Comparison of ENCODE assay signal across 16 mouse cellular contexts in the genomic region with DNA sequence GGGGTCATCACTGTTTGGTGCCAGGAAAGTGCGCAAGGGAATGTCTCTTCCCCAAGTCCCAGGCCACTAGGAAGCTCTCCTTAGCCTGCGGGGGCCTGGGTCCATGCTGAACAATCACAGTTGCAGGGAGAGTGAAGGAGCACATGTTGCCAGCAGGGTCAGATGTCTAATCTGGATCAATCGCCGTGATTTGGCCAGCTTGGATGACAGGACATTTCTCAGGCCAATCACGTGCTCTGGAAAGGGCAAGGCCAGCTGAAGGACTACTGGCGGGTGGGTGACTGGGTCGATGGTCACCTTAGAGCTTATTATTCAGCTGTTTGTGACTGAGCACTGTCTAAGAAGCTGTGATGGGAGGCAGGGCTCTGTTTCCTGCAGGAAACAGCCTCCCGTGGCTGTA. TPM values are rescaled to one million over a fixed set of nuclear protein-coding genes. Genes with fewer than 3 reads are reported as not detected.
DNase-seq lines count a peak whose midpoint lies in the region; ATAC-seq and TF ChIP-seq lines count a peak whose summit lies in the region.
"Had no signal": no experiment of that assay in that cellular context is flagged by ENCODE, and none has a peak within 500 bp of the region (broad histone marks: within the 10 kb centered on the region; RNA-seq: fewer than 3 reads in every experiment).

No protein-coding gene starts in this region.

- no peak overlapping the region for H3K9ac ChIP-seq in hindbrain, embryonic 16.5 days (ENCODE audit: low read depth, low read length)
- H3K9ac ChIP-seq: embryonic facial prominence, embryonic 12.5 days; forebrain, embryonic 15.5 days; heart, embryonic 12.5 days; hindbrain, embryonic 14.5 days had no signal

- intact Hi-C loops in gastrocnemius, adult 2 months (cut with DNase I), result loop anchor here (2.0 kb wide), 1 partner anchor 37 kb away; the partner anchor contains the start of gene Sec14l5

- H3K4me3 ChIP-seq in gastrocnemius, adult 2 months, result no peak overlapping the region
- H3K4me3 ChIP-seq in E14TG2a.4 (replicated peaks; ENCODE audit: low read length), result peak overlapping the region; percentile 45
- H3K4me3 ChIP-seq in hindbrain, embryonic 16.5 days (ENCODE audit: low read length), result no peak overlapping the region
- H3K4me3 ChIP-seq: embryonic facial prominence, embryonic 12.5 days; forebrain, embryonic 15.5 days; heart, embryonic 12.5 days; hindbrain, embryonic 10.5 days had no signal

- TF ChIP-seq CTCF in gastrocnemius, adult 2 months (IDR thresholded peaks at IDR 0.05), result no peak
- no peak for TF ChIP-seq CTCF in E14TG2a.4 (conservative IDR thresholded peaks at IDR 0.05; ENCODE audit: low read length)

- no peak for ATAC-seq in hindbrain, embryonic 16.5 days
- ATAC-seq: forebrain, embryonic 15.5 days; intestine, embryonic 16.5 days had no signal

- no peak overlapping the region for H3K4me2 ChIP-seq in hindbrain, embryonic 16.5 days (ENCODE audit: low read length)
- H3K4me2 ChIP-seq: embryonic facial prominence, embryonic 12.5 days; forebrain, embryonic 15.5 days; heart, embryonic 12.5 days; hindbrain, embryonic 14.5 days had no signal

- DNase-seq in gastrocnemius, adult 2 months, result no peak
- DNase-seq in gastrocnemius, postnatal 25 days, result no peak
- peak; percentile 88 for DNase-seq in adrenal gland, adult 2 months
- DNase-seq in adrenal gland, postnatal 25 days, result peak; percentile 49
- DNase-seq in lung, postnatal 14 days, result no peak
- DNase-seq: gastrocnemius, postnatal 14 days had no signal

- no peaks in the 10 kb centered on the region for H3K9me3 ChIP-seq in E14TG2a.4 (ENCODE audit: low read length)
- H3K9me3 ChIP-seq in hindbrain, embryonic 16.5 days (ENCODE audit: control insufficient read depth, low read length), result no peaks in the 10 kb centered on the region
- H3K9me3 ChIP-seq: embryonic facial prominence, embryonic 12.5 days; forebrain, embryonic 15.5 days; heart, embryonic 12.5 days; hindbrain, embryonic 10.5 days had no signal

- peak overlapping the region; percentile 96 for H3K27ac ChIP-seq in gastrocnemius, adult 2 months
- no peak overlapping the region for H3K27ac ChIP-seq in hindbrain, embryonic 16.5 days (ENCODE audit: low read depth, low read length)
- H3K27ac ChIP-seq: embryonic facial prominence, embryonic 12.5 days; forebrain, embryonic 15.5 days; hindbrain, embryonic 10.5 days; hindbrain, embryonic 14.5 days had no signal

- 69% methylated on average over 8 of the region's 8 CpGs for WGBS in hindbrain, embryonic 16.5 days

- peaks cover 19% of the 10 kb centered on the region for H3K27me3 ChIP-seq in E14TG2a.4 (ENCODE audit: insufficient read depth, low read length)
- H3K27me3 ChIP-seq in hindbrain, embryonic 16.5 days (replicated peaks; ENCODE audit: control insufficient read depth, insufficient read depth, low read length), result no peaks in the 10 kb centered on the region
- H3K27me3 ChIP-seq: embryonic facial prominence, embryonic 12.5 days; forebrain, embryonic 15.5 days had no signal

- H3K36me3 ChIP-seq in E14TG2a.4 (ENCODE audit: insufficient read depth, low read length), result no peaks in the 10 kb centered on the region
- H3K36me3 ChIP-seq in hindbrain, embryonic 16.5 days (ENCODE audit: control insufficient read depth, insufficient read depth, low read length), result no peaks in the 10 kb centered on the region
- H3K36me3 ChIP-seq: embryonic facial prominence, embryonic 12.5 days; forebrain, embryonic 15.5 days; heart, embryonic 12.5 days; hindbrain, embryonic 10.5 days had no signal

- H3K4me1 ChIP-seq in E14TG2a.4 (replicated peaks; ENCODE audit: low read depth, low read length), result peaks cover 21% of the 10 kb centered on the region
- H3K4me1 ChIP-seq in hindbrain, embryonic 16.5 days (ENCODE audit: control insufficient read depth, insufficient read depth, low read depth, low read length), result no peaks in the 10 kb centered on the region
- H3K4me1 ChIP-seq: embryonic facial prominence, embryonic 12.5 days; forebrain, embryonic 15.5 days had no signal

RNA-seq across cellular contexts. Expression of gene Nagpa, which starts 19.7 kb away (rescaled TPM):
- 1 to 10 TPM; 5.6 to 6.7 TPM for total RNA-seq in gastrocnemius, adult 2 months (2021)
- 1 to 10 TPM; 7.0 to 7.4 TPM for total RNA-seq in gastrocnemius, postnatal 25 days (2021)
- total RNA-seq in adrenal gland, adult 2 months (2021), result 10 to 100 TPM; 26.0 to 28.7 TPM
- polyA plus RNA-seq in adrenal gland, adult 2 months (2012; rRNA removed), result 64.5 and 69.5 TPM in 2 replicates
- 30.8 and 31.5 TPM in 2 replicates for total RNA-seq in adrenal gland, postnatal 25 days (2021)
- 11.9 and 14.9 TPM in 2 replicates for polyA plus RNA-seq in hindbrain, embryonic 16.5 days (2015; fragmentation: Nextera tagmentation; extraction: Ambion mirVana)

RNA-seq across cellular contexts. Expression of gene Sec14l5, which starts 37.2 kb away (rescaled TPM):
- total RNA-seq in gastrocnemius, adult 2 months (2021), result 10 to 100 TPM in 1 of 2 experiments, 1 to 10 TPM in 1; 7.6 to 16.1 TPM
- total RNA-seq in gastrocnemius, postnatal 25 days (2021), result 10 to 100 TPM; 11.4 to 12.9 TPM
- under 1 TPM in 1 of 2 experiments, not detected in 1; 0.07 TPM for total RNA-seq in adrenal gland, adult 2 months (2021)
- 0.13 and 0.15 TPM in 2 replicates for polyA plus RNA-seq in adrenal gland, adult 2 months (2012; rRNA removed)
- 0.15 TPM in 1 of 2 replicates, not detected in the other for total RNA-seq in adrenal gland, postnatal 25 days (2021)
- 0.15 and 0.27 TPM in 2 replicates for polyA plus RNA-seq in hindbrain, embryonic 16.5 days (2015; fragmentation: Nextera tagmentation; extraction: Ambion mirVana)
- total RNA-seq: granulocyte monocyte progenitor cell, adult 5-6 weeks had no signal
- polyA plus RNA-seq: heart, embryonic 12.5 days; intestine, embryonic 16.5 days had no signal

RNA-seq across cellular contexts. Expression of gene AU021092, which starts 38.0 kb away (rescaled TPM):
- total RNA-seq in gastrocnemius, adult 2 months (2021), result 1 to 10 TPM; 3.2 to 3.6 TPM
- 1 to 10 TPM; 4.9 to 5.9 TPM for total RNA-seq in gastrocnemius, postnatal 25 days (2021)
- 10 to 100 TPM; 20.4 to 25.4 TPM for total RNA-seq in adrenal gland, adult 2 months (2021)
- 24.0 and 26.0 TPM in 2 replicates for polyA plus RNA-seq in adrenal gland, adult 2 months (2012; rRNA removed)
- total RNA-seq in adrenal gland, postnatal 25 days (2021), result 10.8 and 14.5 TPM in 2 replicates
- 15.7 and 16.6 TPM in 2 replicates for polyA plus RNA-seq in hindbrain, embryonic 16.5 days (2015; fragmentation: Nextera tagmentation; extraction: Ambion mirVana)
- total RNA-seq: CH12.LX; granulocyte monocyte progenitor cell, adult 5-6 weeks had no signal

RNA-seq across cellular contexts. Expression of gene Alg1, which starts 49.3 kb away (rescaled TPM):
- 10 to 100 TPM; 10.0 to 10.4 TPM for total RNA-seq in gastrocnemius, adult 2 months (2021)
- 10 to 100 TPM in 1 of 2 experiments, 1 to 10 TPM in 1; 7.1 to 11.6 TPM for total RNA-seq in gastrocnemius, postnatal 25 days (2021)
- total RNA-seq in adrenal gland, adult 2 months (2021), result 10 to 100 TPM; 32.5 to 36.2 TPM
- 89.1 and 91.3 TPM in 2 replicates for polyA plus RNA-seq in adrenal gland, adult 2 months (2012; rRNA removed)
- 37.8 and 42.6 TPM in 2 replicates for total RNA-seq in adrenal gland, postnatal 25 days (2021)
- 42.9 and 45.9 TPM in 2 replicates for polyA plus RNA-seq in hindbrain, embryonic 16.5 days (2015; fragmentation: Nextera tagmentation; extraction: Ambion mirVana)

RNA-seq across cellular contexts. Expression of gene Ppl, which starts 51.9 kb away (rescaled TPM):
- total RNA-seq in gastrocnemius, adult 2 months (2021), result 1 to 10 TPM; 2.5 to 3.7 TPM
- total RNA-seq in gastrocnemius, postnatal 25 days (2021), result 1 to 10 TPM in 1 of 2 experiments, under 1 TPM in 1; 0.77 to 2.2 TPM
- total RNA-seq in adrenal gland, adult 2 months (2021), result 1 to 10 TPM; 2.0 to 6.5 TPM
- 0.59 and 0.66 TPM in 2 replicates for polyA plus RNA-seq in adrenal gland, adult 2 months (2012; rRNA removed)
- total RNA-seq in adrenal gland, postnatal 25 days (2021), result 1.5 and 2.2 TPM in 2 replicates
- polyA plus RNA-seq in hindbrain, embryonic 16.5 days (2015; fragmentation: Nextera tagmentation; extraction: Ambion mirVana), result 0.07 and 0.16 TPM in 2 replicates
- total RNA-seq: granulocyte monocyte progenitor cell, adult 5-6 weeks had no signal

Comparison
In these comparisons a context has a peak if more than half of its experiments do, and no peak if none do; other contexts are left out.
1. DNase-seq: peak in adrenal gland, adult 2 months (single experiment) and adrenal gland, postnatal 25 days (single experiment); none in gastrocnemius, adult 2 months (single experiment), gastrocnemius, postnatal 25 days (single experiment) and lung, postnatal 14 days (single experiment).